Mouse (Mus musculus): ENCODE data around the gene Rassf9. TPM values are rescaled to one million over a fixed set of nuclear protein-coding genes. Genes with fewer than 3 reads are reported as not detected.

The Rassf9 gene
- 0.96 and 1.8 TPM in 2 replicates for polyA plus RNA-seq (2015; fragmentation: Nextera tagmentation; extraction: Ambion mirVana)

- WGBS = 11% methylated on average over 5 of the region's 5 CpGs
- H3K4me2 ChIP-seq = no peak within 1 kb of the TSS
- no peaks in the 10 kb centered on the region for H3K27me3 ChIP-seq
- no peaks in the 10 kb centered on the region for H3K4me1 ChIP-seq (replicated peaks)
- H3K36me3 ChIP-seq = no peaks in the 10 kb centered on the region
- no peak within 1 kb of the TSS for H3K4me3 ChIP-seq
- H3K9me3 ChIP-seq = no peaks in the 10 kb centered on the region
- no peak for ATAC-seq (ENCODE audit: low read depth)
- no peak within 1 kb of the TSS for H3K9ac ChIP-seq
- H3K27ac ChIP-seq (replicated peaks) = peak within 1 kb of the TSS; percentile 20; the same call in 1 of the 2 replicates
Observed at GRCm38 (mm10) chr10:102511807-102512461, at the start of gene Rassf9. TSS of gene Rassf9 (plus strand) at chr10:102512222.

DNA sequence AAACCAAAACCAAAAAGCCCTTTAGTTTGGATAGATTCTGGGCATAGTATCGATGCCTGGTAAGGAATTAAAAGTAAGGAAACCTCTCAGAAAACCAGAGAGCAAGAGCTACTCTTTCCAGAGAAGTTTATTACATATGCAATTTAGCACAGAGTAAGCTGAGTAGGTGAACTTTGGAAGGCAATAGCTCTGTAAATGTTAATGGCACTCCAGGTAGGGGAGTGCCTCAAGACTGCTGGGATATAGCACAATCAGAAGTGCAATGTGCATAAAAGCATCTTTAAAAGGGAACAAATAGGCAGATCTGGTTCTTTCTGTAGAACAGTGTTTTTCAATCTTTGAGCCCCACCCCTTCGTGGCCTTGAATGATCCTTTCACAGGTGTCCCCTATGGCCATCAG is 42.6 kb upstream of the Rassf9 start:
- WGBS = 88% methylated on average over 2 of the region's 2 CpGs

DNA sequence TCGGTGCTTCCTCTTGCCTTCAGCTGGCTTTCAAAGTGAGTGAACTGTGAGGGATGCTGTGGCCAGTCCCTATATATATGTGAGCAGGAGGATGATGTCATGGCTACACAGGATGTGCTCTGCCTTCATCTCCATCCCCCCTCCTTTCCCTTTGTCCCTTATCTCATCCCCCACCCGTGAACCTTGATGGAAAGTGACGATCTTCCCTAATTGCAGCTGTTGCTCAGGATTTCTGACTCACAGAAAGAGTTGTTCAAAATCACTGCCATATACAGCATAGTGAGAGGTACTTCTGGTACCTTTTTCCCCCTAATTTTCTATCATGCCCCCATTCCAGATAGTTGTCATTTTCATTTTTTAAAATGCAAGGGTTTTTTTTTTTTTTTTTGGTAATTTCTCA is 21.6 kb upstream of the Rassf9 start, which contains the start of gene Nts:
Nts (minus strand) TSS at position 101 of the 400 bp plus-strand sequence.
- Histone ChIP-seq H3K27ac (replicated peaks) (no peak within 1 kb of the TSS), H3K9ac (no peak within 1 kb of the TSS), H3K4me1 (replicated peaks) (no peaks in the 10 kb centered on the region), H3K27me3 (no peaks in the 10 kb centered on the region), H3K4me3 (no peak within 1 kb of the TSS), H3K36me3 (no peaks in the 10 kb centered on the region), H3K9me3 (no peaks in the 10 kb centered on the region), H3K4me2 (no peak within 1 kb of the TSS)
- 33% methylated on average over 3 of the region's 3 CpGs for WGBS
- no peak for ATAC-seq (ENCODE audit: low read depth)

More for the DNA sequence above, 42.6 kb upstream of the Rassf9 start:
- no peak overlapping the region for H3K9ac ChIP-seq
- H3K4me2 ChIP-seq = no peak overlapping the region
- no peak overlapping the region for H3K27ac ChIP-seq (replicated peaks)
- H3K4me3 ChIP-seq = no peak overlapping the region
- no peaks in the 10 kb centered on the region for H3K9me3 ChIP-seq
- H3K36me3 ChIP-seq = no peaks in the 10 kb centered on the region
- no peak for ATAC-seq (ENCODE audit: low read depth)
- no peaks in the 10 kb centered on the region for H3K4me1 ChIP-seq (replicated peaks)
- no peaks in the 10 kb centered on the region for H3K27me3 ChIP-seq

GRCm38 (mm10) chr10:102491792-102492191 is 20.2 kb upstream of the Rassf9 start:
- H3K9ac ChIP-seq = no peak overlapping the region
- no peak overlapping the region for H3K4me2 ChIP-seq
- no peak overlapping the region for H3K4me3 ChIP-seq
- H3K9me3 ChIP-seq = no peaks in the 10 kb centered on the region
- no peaks in the 10 kb centered on the region for H3K36me3 ChIP-seq
- no peaks in the 10 kb centered on the region for H3K27me3 ChIP-seq
- no peak overlapping the region for H3K27ac ChIP-seq (replicated peaks)
- no peaks in the 10 kb centered on the region for H3K4me1 ChIP-seq (replicated peaks)
- WGBS = 15% methylated on average over 3 of the region's 3 CpGs
- ATAC-seq (ENCODE audit: low read depth) = no peak

- WGBS = 29% methylated on average over 4 of the region's 4 CpGs
- H3K36me3 ChIP-seq = no peaks in the 10 kb centered on the region
- H3K4me3 ChIP-seq = no peak overlapping the region
- H3K27ac ChIP-seq (replicated peaks) = no peak overlapping the region
- no peak overlapping the region for H3K9ac ChIP-seq
- ATAC-seq (ENCODE audit: low read depth) = no peak
- no peak overlapping the region for H3K4me2 ChIP-seq
- H3K27me3 ChIP-seq = no peaks in the 10 kb centered on the region
- H3K4me1 ChIP-seq (replicated peaks) = no peaks in the 10 kb centered on the region
- H3K9me3 ChIP-seq = no peaks in the 10 kb centered on the region
Observed at GRCm38 (mm10) chr10:102498754-102499153, 13.3 kb upstream of the Rassf9 start.

DNA sequence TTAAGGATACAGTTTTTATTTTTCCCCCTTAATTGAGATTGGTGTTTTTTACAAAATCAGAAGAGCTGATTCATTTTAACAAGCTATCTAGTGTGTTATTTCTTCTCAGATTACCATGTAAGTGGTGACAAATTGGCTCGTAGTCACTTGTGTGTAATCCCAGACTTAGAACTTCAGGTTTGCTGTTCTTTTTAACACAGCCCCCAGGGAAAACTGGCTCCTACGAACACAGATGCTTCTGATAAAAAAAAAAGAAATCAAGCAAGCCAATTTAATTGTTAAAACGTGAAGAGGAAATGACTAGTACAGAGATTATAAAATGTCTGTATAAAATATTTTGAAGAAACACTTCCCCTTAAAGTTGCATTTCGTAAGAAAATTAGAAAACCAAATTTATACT is 4.6 kb upstream of the Rassf9 start:
- H3K4me1 ChIP-seq (replicated peaks) = no peaks in the 10 kb centered on the region
- no peak overlapping the region for H3K9ac ChIP-seq
- 68% methylated on average over 4 of the region's 4 CpGs for WGBS

DNA sequence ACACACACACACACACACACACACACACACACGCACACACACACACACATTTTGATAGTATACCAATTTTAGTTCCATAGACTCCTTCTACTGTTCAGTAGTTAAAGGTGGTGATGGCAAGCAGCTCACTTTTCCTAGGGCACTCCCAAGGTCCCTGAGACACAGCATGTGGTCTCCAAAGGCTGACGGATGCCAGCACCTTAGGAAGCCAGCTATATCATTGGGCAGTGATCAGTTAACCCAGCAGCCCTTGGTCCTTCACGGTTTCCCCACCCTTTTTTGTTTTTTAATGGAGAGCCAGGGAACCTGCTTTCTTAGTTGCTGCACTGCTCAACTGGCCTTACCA is 588 bp upstream of the Rassf9 start:
- Histone ChIP-seq H3K4me3 (no peak overlapping the region), H3K27me3 (no peaks in the 10 kb centered on the region), H3K27ac (replicated peaks) (no peak overlapping the region), H3K4me2 (no peak overlapping the region), H3K36me3 (no peaks in the 10 kb centered on the region), H3K9ac (no peak overlapping the region), H3K4me1 (replicated peaks) (no peaks in the 10 kb centered on the region), H3K9me3 (no peaks in the 10 kb centered on the region)
- no peak for ATAC-seq (ENCODE audit: low read depth)
- WGBS = 41% methylated on average over 3 of the region's 3 CpGs

More for the DNA sequence above, 4.6 kb upstream of the Rassf9 start:
- H3K36me3 ChIP-seq = no peaks in the 10 kb centered on the region
- no peaks in the 10 kb centered on the region for H3K9me3 ChIP-seq
- no peak for ATAC-seq (ENCODE audit: low read depth)
- H3K27me3 ChIP-seq = no peaks in the 10 kb centered on the region
- H3K4me2 ChIP-seq = no peak overlapping the region
- no peak overlapping the region for H3K27ac ChIP-seq (replicated peaks)
- H3K4me3 ChIP-seq = no peak overlapping the region

- WGBS = 9% methylated on average over 1 of the region's 1 CpGs
- no peaks in the 10 kb centered on the region for H3K4me1 ChIP-seq (replicated peaks)
- H3K9ac ChIP-seq = no peak overlapping the region
- H3K27ac ChIP-seq (replicated peaks) = no peak overlapping the region
- ATAC-seq (ENCODE audit: low read depth) = no peak
- H3K9me3 ChIP-seq = no peaks in the 10 kb centered on the region
- no peaks in the 10 kb centered on the region for H3K36me3 ChIP-seq
- no peaks in the 10 kb centered on the region for H3K27me3 ChIP-seq
- no peak overlapping the region for H3K4me2 ChIP-seq
- H3K4me3 ChIP-seq = no peak overlapping the region
Observed at GRCm38 (mm10) chr10:102514159-102514558, 2.1 kb downstream of the Rassf9 start.

DNA sequence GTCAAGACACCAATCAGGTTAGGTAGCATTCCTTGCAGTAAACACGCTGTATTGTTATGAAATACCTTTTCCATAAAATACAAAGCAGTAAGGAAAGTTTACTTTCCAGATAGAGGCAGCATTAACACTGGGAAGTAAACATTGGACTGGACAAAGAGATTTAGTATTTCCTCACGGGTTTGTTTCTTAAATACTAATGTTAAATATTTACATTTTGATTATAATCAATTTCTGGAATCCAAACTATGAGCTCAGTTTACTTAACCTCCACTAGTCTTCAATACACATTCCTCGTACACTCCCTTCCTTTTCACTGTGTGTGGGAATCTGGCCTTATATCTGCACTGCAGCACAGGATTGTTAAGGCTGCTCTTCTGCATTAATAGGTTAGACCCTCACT is 15.9 kb downstream of the Rassf9 start:
- no peak overlapping the region for H3K9ac ChIP-seq
- H3K9me3 ChIP-seq = no peaks in the 10 kb centered on the region
- H3K4me3 ChIP-seq = no peak overlapping the region
- 81% methylated on average over 3 of the region's 3 CpGs for WGBS
- H3K4me2 ChIP-seq = no peak overlapping the region
- H3K27ac ChIP-seq (replicated peaks) = no peak overlapping the region
- no peaks in the 10 kb centered on the region for H3K36me3 ChIP-seq
- H3K4me1 ChIP-seq (replicated peaks) = no peaks in the 10 kb centered on the region
- no peaks in the 10 kb centered on the region for H3K27me3 ChIP-seq
- ATAC-seq (ENCODE audit: low read depth) = no peak

DNA sequence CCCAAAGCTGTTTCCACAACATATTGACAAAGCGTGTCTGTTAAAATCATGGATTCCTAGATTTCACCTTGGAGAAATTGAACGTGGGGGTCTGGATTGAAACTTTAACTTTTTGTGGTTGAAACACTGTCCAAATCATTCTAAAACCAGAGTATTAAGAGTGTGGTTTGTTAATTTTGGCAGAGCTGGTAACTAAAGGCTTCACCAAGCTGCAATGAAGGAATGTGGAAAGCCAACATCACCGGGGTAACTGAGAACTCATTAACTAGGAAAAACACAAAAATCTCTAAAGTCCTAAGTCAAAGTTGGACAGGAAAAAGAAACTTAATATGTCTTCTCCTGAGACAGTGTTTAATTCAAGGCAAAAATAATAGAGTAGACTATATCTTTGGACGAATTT is 41.9 kb downstream of the Rassf9 start:
- Histone ChIP-seq H3K36me3 (no peaks in the 10 kb centered on the region), H3K4me2 (no peak overlapping the region), H3K27me3 (no peaks in the 10 kb centered on the region), H3K4me1 (replicated peaks) (no peaks in the 10 kb centered on the region), H3K9ac (no peak overlapping the region), H3K27ac (replicated peaks) (no peak overlapping the region), H3K4me3 (no peak overlapping the region), H3K9me3 (no peaks in the 10 kb centered on the region)
- 81% methylated on average over 4 of the region's 4 CpGs for WGBS
- no peak for ATAC-seq (ENCODE audit: low read depth)

DNA sequence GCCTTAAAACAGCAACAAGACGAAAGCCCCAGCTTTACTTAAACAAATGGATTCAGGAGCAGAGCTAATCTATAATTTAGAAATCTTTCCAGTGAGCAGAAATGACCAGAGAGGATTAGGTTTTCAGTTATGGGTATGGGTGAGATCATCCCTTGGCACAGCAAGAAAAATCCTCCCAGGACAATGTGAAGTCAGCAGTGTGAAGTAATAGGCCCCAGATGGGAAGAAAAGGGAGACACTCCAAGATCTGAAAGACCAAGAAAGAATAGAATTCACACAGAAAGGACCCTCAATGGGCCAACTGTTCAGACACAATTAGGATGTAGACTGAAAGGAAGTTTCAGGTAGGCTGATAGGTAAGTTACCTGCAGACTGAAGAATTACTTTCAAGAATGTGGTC is 50.5 kb downstream of the Rassf9 start:
- Histone ChIP-seq H3K27ac (replicated peaks) (no peak overlapping the region), H3K9me3 (no peaks in the 10 kb centered on the region), H3K9ac (no peak overlapping the region), H3K27me3 (no peaks in the 10 kb centered on the region), H3K4me2 (no peak overlapping the region), H3K4me1 (replicated peaks) (no peaks in the 10 kb centered on the region), H3K36me3 (no peaks in the 10 kb centered on the region), H3K4me3 (no peak overlapping the region)
- WGBS = 74% methylated on average over 1 of the region's 1 CpGs
- no peak for ATAC-seq (ENCODE audit: low read depth)

DNA sequence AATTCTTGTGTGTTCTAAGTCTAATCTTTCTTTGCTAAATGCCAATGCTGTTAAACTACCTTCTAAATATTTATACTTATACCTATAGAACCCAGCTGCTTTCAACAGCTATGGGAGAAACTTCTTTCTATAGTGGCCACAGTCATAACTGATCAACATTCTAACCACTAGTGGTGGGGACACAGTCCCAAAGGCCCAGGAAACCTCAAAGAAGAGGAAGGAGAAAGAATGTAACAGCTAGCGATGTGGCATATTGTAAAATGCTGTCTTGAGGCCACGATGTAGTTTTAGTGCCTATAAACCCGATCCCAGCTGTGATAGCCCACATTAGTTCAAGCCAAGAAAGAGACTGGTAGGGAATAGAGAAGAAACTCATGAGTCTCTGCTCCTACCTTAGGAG is 65.9 kb downstream of the Rassf9 start:
- Histone ChIP-seq H3K4me3 (no peak overlapping the region), H3K9me3 (no peaks in the 10 kb centered on the region), H3K4me2 (no peak overlapping the region), H3K27ac (replicated peaks) (no peak overlapping the region), H3K36me3 (no peaks in the 10 kb centered on the region), H3K9ac (no peak overlapping the region), H3K27me3 (no peaks in the 10 kb centered on the region), H3K4me1 (replicated peaks) (no peaks in the 10 kb centered on the region)
- 76% methylated on average over 3 of the region's 3 CpGs for WGBS
- ATAC-seq (ENCODE audit: low read depth) = no peak

DNA sequence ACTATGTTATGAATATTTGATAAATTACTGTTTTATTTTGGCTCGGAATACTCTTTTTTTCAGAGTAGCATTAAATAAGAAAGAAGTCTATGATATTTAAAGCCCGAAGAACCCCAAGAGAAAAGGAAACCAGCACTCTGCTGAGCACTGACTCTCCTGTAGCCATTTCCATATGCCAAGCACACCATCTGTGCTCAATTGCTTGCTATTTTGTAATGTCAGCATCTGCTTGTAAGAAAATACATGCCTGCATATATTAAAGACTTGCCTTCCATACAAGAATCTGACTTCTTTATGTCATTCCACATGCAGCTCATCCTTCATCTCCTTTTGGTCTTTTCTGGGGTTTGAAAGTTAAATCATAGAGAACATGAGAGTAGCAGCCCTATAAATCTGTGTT is 82.3 kb downstream of the Rassf9 start:
- no peak overlapping the region for H3K4me2 ChIP-seq
- H3K4me1 ChIP-seq (replicated peaks) = no peaks in the 10 kb centered on the region
- no peak overlapping the region for H3K4me3 ChIP-seq
- H3K27ac ChIP-seq (replicated peaks) = no peak overlapping the region
- H3K9me3 ChIP-seq = no peaks in the 10 kb centered on the region
- 72% methylated on average over 2 of the region's 2 CpGs for WGBS
- no peaks in the 10 kb centered on the region for H3K36me3 ChIP-seq
- no peaks in the 10 kb centered on the region for H3K27me3 ChIP-seq
- no peak for ATAC-seq (ENCODE audit: low read depth)
- H3K9ac ChIP-seq = no peak overlapping the region

All from neural tube, embryonic 13.5 days (tissue).